Mouse (Mus musculus) ES-Bruce4 (cell line): ENCODE measurements around the gene Greb1. TPM values are rescaled to one million over a fixed set of nuclear protein-coding genes. Genes with fewer than 3 reads are reported as not detected.

ENCODE experiments used
- H3K27ac ChIP-seq: 2 replicates; pipeline ENCODE4 v1.5.1; 2012; ENCODE audit warnings: low read length, inconsistent platforms; ENCODE audit not compliant: insufficient read depth
- H3K27me3 ChIP-seq: 2 replicates; pipeline ENCODE4 v1.6.1; 2012; ENCODE audit warnings: mild to moderate bottlenecking, low read length, inconsistent platforms; ENCODE audit not compliant: control insufficient read depth, poor library complexity, insufficient read depth, severe bottlenecking
- H3K36me3 ChIP-seq: 2 replicates; pipeline ENCODE4 v1.6.1; 2012; ENCODE audit warnings: inconsistent platforms, mild to moderate bottlenecking, low read length, moderate library complexity; ENCODE audit not compliant: control insufficient read depth, poor library complexity, insufficient read depth, severe bottlenecking
- H3K4me1 ChIP-seq: one replicate; pipeline ENCODE4 v1.8.1; 2011; ENCODE audit warnings: low read length; ENCODE audit not compliant: control insufficient read depth, insufficient read depth
- H3K4me3 ChIP-seq: 2 replicates; pipeline ENCODE4 v1.5.1; 2011; ENCODE audit warnings: low read depth, mild to moderate bottlenecking, low read length
- H3K9ac ChIP-seq: 2 replicates; pipeline ENCODE4 v1.6.1; 2012; ENCODE audit warnings: low read depth, mild to moderate bottlenecking, inconsistent platforms; ENCODE audit not compliant: poor library complexity, severe bottlenecking
- H3K9me3 ChIP-seq: replicated peaks from 2 replicates; pipeline ENCODE4 v1.6.1; 2012; ENCODE audit warnings: mild to moderate bottlenecking, low read length, inconsistent platforms; ENCODE audit not compliant: control insufficient read depth, poor library complexity, insufficient read depth, severe bottlenecking
- CTCF ChIP-seq: IDR thresholded peaks from one replicate; pipeline ENCODE4 v1.8.1; 2011; ENCODE audit warnings: low read depth, low read length
- EP300 ChIP-seq: IDR thresholded peaks from 2 replicates; pipeline ENCODE4 v1.6.1; 2011; ENCODE audit warnings: low read depth, low read length; ENCODE audit not compliant: insufficient read depth
- POLR2A ChIP-seq: IDR thresholded peaks from one replicate; pipeline ENCODE4 v1.8.1; 2011; ENCODE audit warnings: low read length; ENCODE audit not compliant: insufficient read depth
- polyA plus RNA-seq: library from polyadenylated mRNA; stranded (reverse); fragments of >200 nt; gene quantifications from 2 replicates; pipeline ENCODE4 v1.2.4, GENCODE M21; 2011; ENCODE audit warnings: low read depth; ENCODE audit not compliant: missing spikeins, insufficient read depth, insufficient read length

The Greb1 gene
- polyA plus RNA-seq, 1 experiment, result 10.2 TPM

- no peaks in the 10 kb centered on the region for H3K4me1 ChIP-seq
- no peaks in the 10 kb centered on the region for H3K9me3 ChIP-seq
- no peak overlapping the region for H3K27ac ChIP-seq
- no peaks in the 10 kb centered on the region for H3K27me3 ChIP-seq
- no peak overlapping the region for H3K9ac ChIP-seq
- H3K36me3 ChIP-seq, result no peaks in the 10 kb centered on the region
- TF ChIP-seq CTCF (no peak), EP300 (no peak), POLR2A (no peak)
- no peak overlapping the region for H3K4me3 ChIP-seq
Observed at GRCm38 (mm10) chr12:16779165-16779564, 21.5 kb downstream of the Greb1 start.

GRCm38 (mm10) chr12:16778523-16778922 lies 22.2 kb downstream of the Greb1 start:
- Histone ChIP-seq H3K4me3 (no peak overlapping the region), H3K9me3 (no peaks in the 10 kb centered on the region), H3K4me1 (no peaks in the 10 kb centered on the region), H3K9ac (no peak overlapping the region), H3K27ac (no peak overlapping the region), H3K27me3 (no peaks in the 10 kb centered on the region), H3K36me3 (no peaks in the 10 kb centered on the region)
- TF ChIP-seq POLR2A, result no peak
- TF ChIP-seq EP300, result no peak
- TF ChIP-seq CTCF, result no peak

GRCm38 (mm10) chr12:16775351-16775750 lies 25.3 kb downstream of the Greb1 start:
- Histone ChIP-seq H3K36me3 (no peaks in the 10 kb centered on the region), H3K4me1 (no peaks in the 10 kb centered on the region)

GRCm38 (mm10) chr12:16774605-16775004 lies 26.1 kb downstream of the Greb1 start:
- Histone ChIP-seq H3K27ac (no peak overlapping the region), H3K4me1 (no peaks in the 10 kb centered on the region), H3K36me3 (no peaks in the 10 kb centered on the region), H3K9me3 (no peaks in the 10 kb centered on the region), H3K4me3 (no peak overlapping the region), H3K9ac (no peak overlapping the region), H3K27me3 (no peaks in the 10 kb centered on the region)
- TF ChIP-seq EP300, result no peak
- TF ChIP-seq CTCF, result no peak
- no peak for TF ChIP-seq POLR2A

More at GRCm38 (mm10) chr12:16775351-16775750, 25.3 kb downstream of the Greb1 start:
- TF ChIP-seq POLR2A (no peak), CTCF (no peak)
- H3K9me3 ChIP-seq, result no peaks in the 10 kb centered on the region
- H3K27me3 ChIP-seq, result no peaks in the 10 kb centered on the region
- H3K4me3 ChIP-seq, result no peak overlapping the region
- H3K9ac ChIP-seq, result no peak overlapping the region
- H3K27ac ChIP-seq, result no peak overlapping the region

GRCm38 (mm10) chr12:16769601-16770165 lies 31.0 kb downstream of the Greb1 start:
- TF ChIP-seq POLR2A (no peak), CTCF (no peak), EP300 (no peak)
- H3K27ac ChIP-seq, result no peak overlapping the region
- H3K36me3 ChIP-seq, result no peaks in the 10 kb centered on the region
- H3K4me3 ChIP-seq, result no peak overlapping the region
- H3K27me3 ChIP-seq, result no peaks in the 10 kb centered on the region
- no peaks in the 10 kb centered on the region for H3K9me3 ChIP-seq
- H3K9ac ChIP-seq, result no peak overlapping the region
- no peaks in the 10 kb centered on the region for H3K4me1 ChIP-seq

- H3K4me1 ChIP-seq, result no peaks in the 10 kb centered on the region
- no peaks in the 10 kb centered on the region for H3K36me3 ChIP-seq
- no peaks in the 10 kb centered on the region for H3K27me3 ChIP-seq
- H3K4me3 ChIP-seq, result no peak overlapping the region
- no peaks in the 10 kb centered on the region for H3K9me3 ChIP-seq
- no peak overlapping the region for H3K27ac ChIP-seq
- no peak overlapping the region for H3K9ac ChIP-seq
- TF ChIP-seq POLR2A, result no peak
Observed at GRCm38 (mm10) chr12:16768711-16769110, 32.0 kb downstream of the Greb1 start.

GRCm38 (mm10) chr12:16768251-16768650 lies 32.4 kb downstream of the Greb1 start:
- H3K9ac ChIP-seq, result no peak overlapping the region
- H3K4me1 ChIP-seq, result no peaks in the 10 kb centered on the region
- TF ChIP-seq CTCF (no peak), POLR2A (no peak), EP300 (no peak)
- no peaks in the 10 kb centered on the region for H3K9me3 ChIP-seq
- no peaks in the 10 kb centered on the region for H3K36me3 ChIP-seq
- H3K4me3 ChIP-seq, result no peak overlapping the region
- no peak overlapping the region for H3K27ac ChIP-seq
- no peaks in the 10 kb centered on the region for H3K27me3 ChIP-seq
